Mouse (Mus musculus) lung, postnatal 25 days (tissue): ENCODE data around the gene Smox.
"Not testable (repeated sequence)": the region's sequence is repeated elsewhere in the genome, so short reads cannot be mapped to it uniquely, and the experiment has no call there.

Experiments used
- DNase-seq: peaks from one replicate; pipeline ENCODE4 v3.0.0; 2022; ENCODE audit warnings: low spot score

Smox gene

GRCm38 (mm10) chr2:131491196-131491595 lies at the start of gene Smox:
TSS of gene Smox (plus strand) at chr2:131491496.
- DNase-seq = no peak

DNA sequence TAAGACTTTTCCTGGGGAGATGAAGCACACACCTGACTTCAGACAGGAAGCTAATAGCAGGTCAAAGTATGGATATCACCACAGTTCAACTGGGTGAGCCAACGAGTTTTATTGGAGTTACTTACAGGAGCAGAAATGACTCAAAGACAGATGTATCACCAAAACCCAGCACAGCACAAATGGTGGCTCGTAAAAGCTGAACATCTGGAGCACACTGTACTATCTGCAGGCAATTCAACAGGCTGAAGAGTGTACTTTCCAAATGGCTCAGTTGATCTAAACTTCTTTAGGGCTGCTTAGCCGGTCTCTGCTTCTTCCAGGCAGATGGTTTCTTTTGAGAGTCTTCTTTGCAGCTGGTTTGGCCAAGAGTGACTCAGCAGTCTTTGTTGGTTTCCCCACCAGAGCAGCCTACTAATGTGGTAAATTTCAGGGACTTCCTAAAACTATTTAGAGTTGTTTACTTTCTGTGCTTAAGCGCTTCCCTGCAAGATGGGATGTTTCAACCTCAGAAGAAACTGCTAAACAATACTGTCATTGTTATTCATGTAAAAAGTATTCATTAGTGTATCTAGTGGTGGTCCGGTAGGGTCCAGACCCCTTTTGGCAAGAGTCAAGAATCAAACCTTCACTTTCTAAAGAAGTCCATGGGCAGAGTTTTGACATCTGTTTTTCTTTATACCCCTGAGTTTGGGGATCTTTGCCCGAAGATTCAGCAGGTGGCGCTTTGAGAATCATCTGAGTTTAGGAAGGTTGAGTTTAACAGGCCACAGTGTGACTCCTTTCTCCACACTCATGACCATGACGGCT lies 48.0 kb upstream of the Smox start:
- DNase-seq = no peak

DNA sequence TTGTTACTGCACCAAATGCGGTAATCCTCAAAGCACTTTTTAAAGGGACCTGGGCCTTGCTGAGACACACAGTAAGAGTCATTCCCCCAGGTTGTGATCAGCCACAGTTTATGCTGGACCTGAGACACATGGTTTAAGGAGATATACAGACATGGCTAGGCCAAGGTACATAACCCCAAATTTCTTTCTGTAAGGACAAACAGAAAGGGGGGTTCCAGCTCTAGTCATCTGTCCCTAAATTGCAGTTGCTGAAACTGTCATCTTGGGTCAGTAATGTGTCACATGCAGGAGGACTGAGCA lies 47.5 kb upstream of the Smox start:
- no peak for DNase-seq

- DNase-seq = no peak
These were observed 44.8 kb upstream of the Smox start for GRCm38 (mm10) chr2:131446416-131446982.

GRCm38 (mm10) chr2:131447566-131448330 lies 43.5 kb upstream of the Smox start:
- no peak for DNase-seq

DNA sequence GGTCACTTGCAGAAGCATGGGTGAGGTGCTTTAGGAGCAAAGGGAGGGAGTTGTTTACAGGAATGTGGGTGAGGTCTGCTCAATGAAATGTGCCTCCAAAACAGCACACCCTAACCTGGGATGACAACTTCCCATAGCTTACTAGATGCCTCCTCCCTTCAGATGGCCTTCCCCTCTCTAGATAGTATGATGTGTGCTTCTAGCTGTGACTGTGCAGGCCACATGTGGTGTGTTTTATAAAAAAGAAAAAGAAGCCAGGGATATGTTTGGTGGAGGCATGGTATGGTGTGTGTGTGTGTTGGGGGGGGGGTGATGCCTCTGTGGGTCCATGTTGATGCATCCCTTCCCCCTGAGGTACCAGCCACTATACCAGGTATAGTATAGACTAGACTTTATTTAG lies 42.9 kb upstream of the Smox start:
- DNase-seq = no peak

DNA sequence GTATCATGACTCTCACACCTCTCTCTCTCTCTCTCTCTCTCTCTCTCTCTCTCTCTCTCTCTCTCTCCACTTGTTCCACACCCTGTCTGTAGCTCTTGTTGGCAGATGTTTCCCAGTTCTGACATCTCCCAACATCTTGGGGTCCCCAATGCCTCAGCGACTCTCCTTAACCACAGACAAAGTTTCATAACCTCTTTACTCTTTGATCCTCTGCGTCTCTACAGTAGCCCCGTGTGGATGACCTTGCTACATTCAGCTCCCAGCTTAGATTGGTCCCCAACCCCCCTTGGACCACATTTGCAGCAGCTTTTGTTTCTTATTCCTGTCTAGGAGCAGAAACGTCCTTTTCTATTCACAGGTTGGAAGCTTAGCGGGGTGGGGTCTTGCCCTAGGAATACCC lies 41.6 kb upstream of the Smox start:
- no peak for DNase-seq

GRCm38 (mm10) chr2:131450491-131450890 lies 40.8 kb upstream of the Smox start:
- no peak for DNase-seq

- peak; percentile 49 for DNase-seq
These were observed 33.6 kb upstream of the Smox start for GRCm38 (mm10) chr2:131457728-131458127.

- DNase-seq = peak; percentile 21
These were observed 30.2 kb upstream of the Smox start for GRCm38 (mm10) chr2:131460946-131461682.

GRCm38 (mm10) chr2:131462991-131463390 lies 28.3 kb upstream of the Smox start:
- no peak for DNase-seq

DNA sequence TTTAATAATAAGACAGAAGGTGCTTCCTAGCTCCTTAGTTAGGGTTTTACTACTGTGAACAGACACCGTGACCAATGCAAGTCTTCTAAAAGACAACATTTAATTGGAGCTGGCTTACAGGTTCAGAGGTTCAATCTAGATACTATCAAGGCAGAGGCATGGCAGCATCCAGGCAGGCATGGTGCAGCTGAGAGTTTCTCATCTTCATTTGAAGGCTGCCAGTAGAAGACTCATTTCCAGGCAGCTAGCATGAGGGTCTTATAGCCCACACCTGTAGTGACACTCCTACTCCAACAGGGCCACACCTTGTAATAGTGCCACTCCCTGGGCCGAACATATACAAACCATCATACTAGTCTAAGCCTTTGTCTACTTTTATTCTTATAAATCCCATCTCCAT lies 27.1 kb upstream of the Smox start:
- DNase-seq = no peak

GRCm38 (mm10) chr2:131466732-131467131 lies 24.6 kb upstream of the Smox start:
- no peak for DNase-seq

GRCm38 (mm10) chr2:131469916-131470315 lies 21.4 kb upstream of the Smox start:
- DNase-seq = no peak

GRCm38 (mm10) chr2:131473749-131474148 lies 17.5 kb upstream of the Smox start:
- DNase-seq = no peak

- not testable (repeated sequence) for DNase-seq
These were observed 14.2 kb upstream of the Smox start for GRCm38 (mm10) chr2:131477105-131477504.

GRCm38 (mm10) chr2:131477917-131478316 lies 13.4 kb upstream of the Smox start:
- no peak for DNase-seq

- DNase-seq = no peak
These were observed 12.9 kb upstream of the Smox start for GRCm38 (mm10) chr2:131478349-131478748.

DNA sequence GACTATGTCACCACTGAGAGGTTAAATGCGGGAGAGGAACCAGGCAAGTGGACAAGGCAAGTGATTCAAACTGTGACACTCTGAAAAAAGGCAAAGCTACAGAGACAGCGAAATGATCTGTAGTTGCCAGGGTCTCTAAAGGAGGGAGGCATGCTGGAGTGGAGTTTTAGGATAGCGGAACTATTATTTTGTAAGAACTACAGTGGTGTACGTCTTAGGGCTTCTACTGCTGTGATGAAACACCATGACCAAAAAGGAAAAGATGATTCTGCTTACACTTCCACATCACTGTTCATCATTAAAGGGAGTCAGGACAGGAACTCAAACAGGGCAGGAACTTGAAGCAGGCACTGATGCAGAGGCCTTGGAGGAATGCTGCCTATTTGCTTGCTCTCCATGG lies 12.4 kb upstream of the Smox start:
- DNase-seq = no peak

DNA sequence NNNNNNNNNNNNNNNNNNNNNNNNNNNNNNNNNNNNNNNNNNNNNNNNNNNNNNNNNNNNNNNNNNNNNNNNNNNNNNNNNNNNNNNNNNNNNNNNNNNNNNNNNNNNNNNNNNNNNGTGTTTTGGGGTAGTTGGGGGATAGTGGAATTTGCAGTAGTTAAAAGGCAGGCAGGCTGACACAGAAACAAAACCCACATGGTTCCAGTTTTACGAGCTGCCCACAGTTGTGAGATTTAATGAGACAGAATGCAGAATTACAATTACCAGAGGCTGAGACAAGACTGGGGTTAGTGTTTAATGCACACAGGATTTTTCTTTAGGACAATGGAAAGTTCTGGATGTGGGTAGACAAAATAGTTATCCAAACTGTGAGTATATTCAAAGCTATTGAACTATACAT lies 9.6 kb upstream of the Smox start:
- DNase-seq = no peak

- no peak for DNase-seq
These were observed 8.8 kb upstream of the Smox start for GRCm38 (mm10) chr2:131482478-131482877.

- DNase-seq = no peak
These were observed 7.7 kb upstream of the Smox start for GRCm38 (mm10) chr2:131483562-131483961.

DNA sequence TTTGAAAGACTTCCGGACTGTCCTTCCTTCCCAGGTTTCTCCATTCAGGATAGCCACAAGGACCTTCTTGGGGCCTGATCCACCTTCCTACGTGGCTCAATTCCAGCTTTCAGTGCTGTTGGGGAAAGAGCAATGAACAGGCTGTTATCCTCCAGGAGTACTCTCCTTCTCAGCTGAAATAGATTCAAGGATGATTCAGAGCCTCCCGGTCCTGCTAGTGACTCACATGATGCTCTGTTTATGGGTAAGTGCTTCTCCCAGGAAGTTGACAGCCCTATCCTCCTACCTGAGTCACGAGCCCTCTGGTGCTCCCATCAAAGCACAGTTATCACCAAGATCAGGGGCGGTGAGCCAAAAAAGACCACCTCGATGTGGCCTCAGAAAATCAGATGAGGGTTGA lies 7.1 kb upstream of the Smox start:
- DNase-seq = no peak
